Mouse (Mus musculus) common myeloid progenitor, adult 5-6 weeks (primary cell): ENCODE measurements at regions not wholly inside any gene's neighbourhood (a gene's known extent, or its start where the extent isn't known, plus 50 kb on each side); places are given as distances from the start of the nearest gene placed in this dataset.
"Not testable (repeated sequence)": the region's sequence is repeated elsewhere in the genome, so short reads cannot be mapped to it uniquely, and the experiment has no call there.

ENCODE experiments used
- ATAC-seq: replicated peaks from 2 replicates; pipeline ENCODE4 v1.8.0; 2016; ENCODE audit warnings: low read depth, mild to moderate bottlenecking, moderate TSS enrichment, inconsistent platforms; ENCODE audit not compliant: poor library complexity, severe bottlenecking

DNA sequence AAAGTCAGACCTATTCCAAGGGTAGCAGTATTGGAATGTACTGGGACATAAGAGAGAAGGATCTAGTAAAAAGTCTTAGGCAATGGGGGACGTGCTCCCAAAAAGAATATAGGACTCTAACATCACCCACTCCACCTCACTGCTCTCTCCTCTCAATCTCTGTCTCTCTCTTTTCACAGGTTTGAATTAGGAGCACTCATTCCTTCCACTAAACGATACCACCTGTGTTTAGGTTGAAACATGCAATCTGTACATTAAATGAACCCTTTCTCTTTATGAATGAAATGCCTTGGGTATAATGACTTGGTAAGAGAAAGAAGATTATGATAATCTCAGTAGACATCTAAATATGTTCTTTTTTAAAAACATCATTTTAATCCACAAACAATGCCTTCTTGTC is 129.4 kb downstream of the Zpld1 start:
- no peak for ATAC-seq

DNA sequence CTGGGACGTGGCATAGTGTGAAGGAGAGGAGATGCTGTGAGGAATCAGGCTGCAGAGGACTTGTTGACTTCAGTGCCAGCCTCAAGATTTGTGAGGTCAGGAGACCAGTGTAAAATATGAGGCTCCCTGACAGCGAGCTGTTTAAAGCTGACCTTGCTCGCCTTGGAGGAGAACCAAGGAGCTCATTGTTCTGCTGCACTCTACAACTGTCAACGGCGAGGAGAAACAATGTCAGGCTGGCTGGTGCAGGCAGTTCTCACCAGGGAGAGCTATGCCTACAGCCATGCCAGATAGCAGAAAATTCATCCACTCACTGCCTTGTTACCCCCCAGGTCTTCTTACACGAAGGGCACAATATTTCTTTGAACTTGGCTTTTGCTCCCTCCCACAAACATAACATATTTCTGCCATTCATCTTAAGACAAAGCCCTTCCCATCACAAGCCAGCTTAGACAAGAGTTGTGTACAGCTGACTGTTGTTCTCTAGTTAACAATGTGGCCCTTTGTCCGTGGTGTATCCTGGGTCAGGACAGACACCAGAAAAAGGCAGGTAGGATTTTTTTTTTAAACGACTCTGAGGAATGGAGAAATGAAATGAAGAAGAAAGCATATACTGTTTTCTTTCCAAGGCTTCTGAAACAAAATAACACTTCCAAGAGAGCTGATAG is 131.5 kb downstream of the Zpld1 start:
- no peak for ATAC-seq

DNA sequence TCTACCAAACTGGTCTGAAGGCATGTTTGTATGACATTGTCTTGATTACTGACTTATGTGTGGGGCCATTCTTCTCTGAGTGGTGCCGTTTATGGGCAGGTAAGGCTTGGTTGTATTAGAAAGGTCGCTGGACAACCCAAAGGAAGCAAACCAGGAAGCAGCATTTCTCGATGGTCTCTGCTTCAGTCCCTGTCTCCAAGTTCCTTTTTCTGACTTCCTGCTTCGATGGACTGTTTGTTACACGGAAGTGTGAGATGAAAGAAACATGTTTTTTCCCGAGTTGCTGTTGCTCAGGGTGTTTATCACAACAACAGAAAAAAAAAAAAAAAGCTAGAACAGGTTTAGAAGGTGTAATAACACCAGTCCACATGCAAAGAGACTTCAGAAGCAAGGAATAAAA is 134.9 kb downstream of the Zpld1 start:
- ATAC-seq: no peak

DNA sequence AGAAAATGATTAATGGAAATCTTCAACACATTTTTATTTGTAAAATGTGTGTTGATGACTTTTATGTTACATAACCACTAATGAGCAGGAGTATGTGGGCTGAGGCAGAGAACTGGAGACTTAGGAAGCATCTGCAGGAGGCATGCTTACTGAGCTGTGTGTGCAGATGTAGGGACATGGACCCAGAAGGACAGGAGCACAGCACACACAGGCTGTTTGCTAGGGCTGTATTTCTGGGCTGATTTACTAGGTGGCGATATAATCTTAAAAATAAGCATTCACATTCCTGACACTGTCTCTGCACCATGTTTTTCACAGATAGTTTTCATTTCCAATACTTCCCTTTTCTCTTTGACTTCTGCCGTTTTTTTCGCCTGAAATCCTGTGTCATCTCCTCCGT is 146.1 kb downstream of the Zpld1 start:
- ATAC-seq: peak; percentile 80

DNA sequence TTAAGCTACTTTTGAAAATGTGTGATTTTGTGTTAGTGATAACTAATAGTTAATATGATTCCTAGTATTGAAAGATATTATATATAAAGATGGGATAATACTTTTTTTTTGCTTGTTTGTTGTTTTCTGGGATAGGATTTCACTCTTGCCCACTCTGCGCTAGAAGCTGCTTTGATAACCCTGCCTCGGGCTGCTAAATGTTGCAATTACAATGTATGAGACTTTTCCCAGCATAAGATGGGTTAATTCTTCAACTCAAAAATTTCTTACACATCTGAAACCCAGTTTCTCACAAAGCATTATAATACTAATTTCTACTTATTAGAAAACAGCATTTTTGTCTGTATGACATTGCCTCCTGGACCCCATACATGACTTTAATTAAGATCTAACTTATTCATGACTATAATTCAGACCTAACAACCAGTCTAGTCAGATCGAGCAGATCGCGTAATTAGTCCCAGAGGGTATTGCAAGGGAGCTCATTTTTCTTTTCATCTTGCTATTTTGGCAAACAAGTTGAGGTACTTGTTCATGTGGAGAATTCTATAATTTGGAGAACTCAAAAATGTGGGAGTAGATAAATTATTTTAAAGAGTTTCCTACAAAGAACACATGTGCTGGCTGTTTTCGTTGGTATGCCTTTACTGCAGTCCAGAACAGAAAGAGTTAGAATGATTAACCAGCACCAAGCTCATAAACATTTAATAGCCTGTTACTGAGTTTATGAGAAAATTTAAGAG is 155.2 kb downstream of the Zpld1 start:
- no peak for ATAC-seq

DNA sequence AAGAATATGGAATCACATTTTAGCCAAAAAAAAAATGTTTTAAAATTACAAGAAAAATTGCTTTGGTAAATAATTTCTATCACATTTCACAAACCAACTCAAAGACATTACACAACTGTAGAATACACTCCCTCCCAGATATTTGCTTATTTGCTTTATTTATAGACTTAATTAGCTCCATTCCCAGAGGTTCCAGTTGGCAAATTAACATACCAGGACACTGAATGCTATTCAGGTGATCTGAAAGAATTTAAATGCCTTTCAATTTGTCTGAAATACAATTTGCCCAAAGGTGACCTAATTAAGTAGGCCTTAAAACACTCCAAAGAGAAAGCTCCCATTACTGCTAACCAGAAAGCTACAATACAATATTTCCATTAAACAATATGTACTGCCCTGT is 162.8 kb downstream of the Zpld1 start:
- no peak for ATAC-seq

DNA sequence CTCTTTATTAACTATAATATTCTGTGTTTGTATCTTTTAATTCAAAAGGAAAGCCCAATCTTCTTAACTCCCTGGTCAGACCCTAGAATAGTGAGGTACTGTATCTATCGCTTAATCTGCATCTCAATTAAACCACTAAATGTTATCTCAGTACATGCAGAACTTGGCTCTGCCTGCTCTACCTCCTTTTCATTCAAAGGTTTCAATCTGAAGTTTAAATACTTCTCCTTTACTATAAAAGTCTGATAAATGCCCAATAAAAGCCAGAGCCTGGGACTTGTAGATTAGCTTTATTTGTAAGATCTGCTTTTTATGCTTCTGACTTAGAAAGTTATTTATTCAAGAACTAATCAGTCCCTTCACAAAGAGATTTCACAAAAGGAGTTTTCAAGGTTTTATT is 200.1 kb downstream of the Zpld1 start:
- no peak for ATAC-seq

DNA sequence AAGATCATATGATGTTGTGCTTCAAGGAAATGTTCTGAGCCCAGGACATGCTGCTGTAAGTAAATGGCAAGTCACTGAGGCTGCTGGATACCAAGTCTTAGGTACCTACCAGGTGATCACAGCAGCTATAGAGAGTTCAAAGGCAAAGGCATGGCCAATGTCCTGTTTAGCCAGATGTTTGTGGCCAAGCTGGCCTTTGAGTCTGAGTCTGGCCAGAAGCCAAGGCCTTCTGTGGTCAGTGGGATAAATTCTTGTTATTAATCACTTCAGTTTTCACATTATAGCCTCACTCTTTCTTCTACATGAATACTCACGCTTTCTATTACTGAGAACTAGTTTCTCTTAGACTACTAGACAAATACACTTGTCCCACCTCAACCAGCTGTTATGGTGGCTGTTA is 210.3 kb downstream of the Zpld1 start:
- ATAC-seq: no peak

DNA sequence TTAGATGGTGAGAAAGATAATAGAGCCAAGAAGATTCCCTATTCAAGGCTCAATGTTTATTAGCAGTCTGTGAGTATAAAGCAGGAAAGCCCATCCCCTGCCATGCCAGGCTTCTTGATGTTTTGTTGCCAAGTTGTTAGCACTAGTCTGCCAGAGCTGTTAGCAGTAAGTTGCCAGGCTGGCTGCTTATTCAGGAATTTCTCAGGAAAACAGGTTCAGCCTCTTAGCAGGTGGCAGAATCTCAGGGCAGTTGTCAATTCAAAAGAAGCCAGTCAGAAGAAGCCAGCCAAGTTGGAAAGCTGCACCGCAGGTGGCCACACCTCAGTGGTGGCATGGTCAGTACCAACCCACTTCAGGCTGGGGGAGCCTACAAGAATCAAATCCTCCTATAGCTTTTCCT is 221.6 kb downstream of the Zpld1 start:
- ATAC-seq: no peak

DNA sequence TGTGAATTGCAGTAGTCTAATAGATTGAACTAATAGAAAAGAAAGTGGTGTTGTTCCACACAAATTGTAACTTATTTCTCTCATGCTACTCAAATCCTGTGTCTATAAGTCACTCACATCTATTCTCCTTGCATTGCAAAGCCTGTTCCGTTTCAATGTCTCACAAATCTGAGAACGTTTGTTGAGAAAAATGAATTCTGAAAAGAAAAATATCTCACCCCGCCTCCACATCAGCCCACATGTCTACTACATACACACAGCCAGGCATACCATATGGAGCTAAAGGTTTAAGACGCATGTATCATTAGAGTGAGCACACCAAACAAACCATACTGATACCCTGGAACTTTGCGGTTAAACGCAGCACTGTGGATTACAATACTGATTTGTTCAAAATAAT is 258.0 kb downstream of the Zpld1 start:
- ATAC-seq: no peak

DNA sequence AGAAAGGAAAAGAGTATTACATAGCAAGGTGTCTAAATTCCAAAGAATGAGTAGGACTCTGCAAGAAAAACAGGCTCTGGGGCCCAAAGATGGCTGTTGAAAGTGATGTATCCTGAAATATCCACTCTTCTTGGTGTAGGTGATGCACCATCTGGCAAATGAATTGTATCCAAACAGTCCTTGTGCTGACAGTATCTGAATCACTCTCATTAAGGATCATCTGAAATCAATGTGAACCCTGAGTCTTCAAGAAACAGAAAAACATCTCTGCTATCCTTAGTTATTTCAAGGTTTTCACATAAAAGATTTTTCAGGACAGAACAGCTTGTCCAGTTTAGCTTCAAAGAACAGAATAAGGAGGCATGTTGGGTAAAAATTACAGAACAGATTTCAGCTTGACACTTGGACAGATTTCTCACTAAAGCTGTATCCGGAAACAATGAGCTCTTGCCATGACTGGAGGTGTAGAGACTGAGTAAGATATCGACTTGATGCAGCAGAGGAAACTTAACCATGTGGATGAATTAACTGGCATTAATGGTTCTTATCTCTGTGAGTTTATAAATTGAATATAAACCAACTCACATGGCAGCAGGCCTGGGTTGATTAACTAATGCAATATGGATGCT is 296.0 kb downstream of the Zpld1 start:
- ATAC-seq: no peak

DNA sequence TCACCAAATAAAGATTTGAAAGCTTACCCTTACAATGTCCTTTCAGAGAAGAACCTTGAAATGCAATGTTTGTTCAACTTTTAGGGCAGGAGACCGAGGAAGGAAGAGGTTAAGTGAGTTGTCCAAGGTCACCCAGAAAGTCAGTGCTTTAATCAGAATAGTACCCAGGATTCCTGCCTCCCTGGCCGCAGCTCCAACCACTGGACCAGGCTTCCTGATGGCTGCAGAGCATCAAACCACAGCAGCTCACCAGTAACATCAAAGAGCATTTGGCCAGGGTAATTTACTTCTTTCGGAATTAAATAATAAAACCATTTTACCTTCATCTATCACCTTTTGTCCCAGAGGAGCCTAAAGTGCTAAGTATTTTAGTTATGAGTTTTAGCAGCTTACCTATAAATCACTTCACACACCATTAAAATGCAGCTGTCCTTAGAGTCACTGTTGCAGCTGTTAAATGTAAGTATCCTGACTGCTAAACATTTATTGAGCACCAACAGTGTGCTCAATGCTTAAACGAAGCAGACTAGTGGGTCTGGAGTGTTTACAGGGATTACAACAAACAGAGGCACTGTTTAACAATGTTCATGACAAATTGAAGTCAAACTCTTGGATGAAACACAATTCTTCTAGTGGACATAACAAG is 306.1 kb downstream of the Zpld1 start:
- ATAC-seq: no peak

DNA sequence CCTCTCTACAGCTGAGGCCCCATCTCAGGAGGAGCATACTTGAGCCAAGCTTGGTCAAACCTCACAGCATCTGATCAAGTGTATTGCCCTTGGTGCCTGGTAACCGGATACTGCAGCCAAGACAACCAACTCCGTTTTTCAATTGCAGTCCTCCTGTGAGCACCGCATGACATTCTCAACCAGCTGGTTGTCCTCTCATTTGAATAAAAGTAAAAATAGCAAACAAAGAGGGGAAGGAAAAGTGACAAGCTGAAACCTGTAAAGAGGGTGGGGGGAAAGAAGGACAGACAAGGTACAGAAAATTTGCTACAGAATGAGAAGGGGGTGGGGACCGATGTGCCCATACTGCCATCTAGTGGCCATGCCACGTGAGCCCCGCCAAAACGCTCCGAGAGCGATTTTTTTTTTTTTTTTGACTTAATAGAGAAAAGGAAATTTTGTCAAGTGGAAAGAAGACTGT is 314.0 kb downstream of the Zpld1 start:
- peak; percentile 89 for ATAC-seq

DNA sequence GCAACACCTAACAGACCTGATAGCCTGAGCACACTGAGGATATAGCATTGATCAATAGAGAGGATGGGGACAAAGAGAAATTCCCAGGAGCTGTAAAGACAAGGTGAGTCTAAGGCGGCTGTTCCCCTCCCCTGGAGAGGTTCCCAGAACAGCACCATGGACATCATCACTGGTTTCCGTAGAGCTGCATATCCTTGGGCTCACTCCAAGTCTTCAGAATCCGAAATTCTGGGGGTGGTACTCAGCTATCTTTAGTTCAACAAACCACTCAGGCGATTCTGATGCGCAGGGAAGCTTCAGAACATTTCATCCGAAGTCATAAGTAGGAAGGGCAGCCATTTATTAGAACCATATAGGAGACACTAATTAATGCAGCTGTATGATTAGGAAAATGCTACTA is 327.4 kb downstream of the Zpld1 start:
- no peak for ATAC-seq

DNA sequence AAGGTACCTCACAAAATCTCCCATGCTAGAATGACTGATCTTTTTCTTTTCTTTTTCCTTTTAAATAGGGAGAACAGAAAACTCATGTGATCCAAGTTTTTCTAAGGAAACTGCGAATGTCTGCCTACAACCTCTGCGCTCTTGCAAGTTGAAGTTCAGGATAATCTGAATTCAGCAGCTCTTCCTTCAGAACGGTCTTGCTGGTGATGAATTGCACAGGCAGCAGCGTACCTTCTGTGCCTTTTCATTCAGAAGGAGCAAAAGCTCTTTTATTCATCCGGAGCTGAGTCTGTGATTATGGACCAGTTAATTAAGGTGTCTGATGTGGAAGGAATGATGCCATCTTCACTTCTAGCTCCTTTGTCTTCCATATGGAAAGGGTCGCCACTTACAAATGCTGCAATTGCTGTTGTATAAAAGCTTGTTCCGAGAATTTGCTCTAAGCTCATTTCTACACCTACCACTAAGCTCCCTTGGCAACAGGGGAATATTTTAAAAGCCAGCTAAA is 353.9 kb downstream of the Zpld1 start:
- ATAC-seq: no peak

DNA sequence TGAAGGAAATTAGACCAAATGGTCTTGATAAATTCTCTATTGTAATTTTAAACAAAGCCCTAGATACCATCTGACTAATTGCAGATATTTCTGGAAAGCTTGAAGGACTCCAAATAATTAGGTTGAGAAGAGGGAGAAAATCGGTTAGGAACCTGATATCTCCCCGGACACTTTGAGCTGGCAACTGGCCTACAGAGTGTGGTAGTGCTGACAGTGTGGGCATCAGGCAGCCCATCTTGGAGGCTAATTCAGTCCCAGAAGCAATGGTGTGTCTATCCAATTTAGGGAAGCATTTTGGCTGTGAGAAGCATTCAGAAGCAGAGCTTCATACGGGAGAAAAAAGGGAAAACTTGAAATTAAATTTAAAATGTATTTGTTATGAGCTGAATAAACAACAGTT is 369.5 kb downstream of the Zpld1 start:
- no peak for ATAC-seq

DNA sequence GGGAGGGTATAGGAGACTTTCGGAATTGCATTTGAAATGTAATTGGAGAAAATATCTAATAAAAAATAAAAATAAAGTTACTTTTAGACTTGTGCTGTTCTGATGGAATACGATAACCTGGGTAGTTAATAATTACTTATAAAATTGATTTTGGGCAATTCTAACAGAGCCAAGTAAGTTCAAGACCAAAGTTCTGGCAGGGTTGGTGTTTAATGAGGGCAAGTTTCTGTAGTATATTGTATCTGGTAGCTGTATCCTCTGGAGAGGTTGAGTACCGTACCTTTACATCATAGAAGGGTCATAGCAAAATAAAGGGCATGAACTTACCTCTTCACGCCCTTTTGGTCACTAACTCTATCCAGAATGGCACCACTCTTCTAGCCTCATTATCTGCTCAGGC is 394.9 kb downstream of the Zpld1 start:
- ATAC-seq: no peak

DNA sequence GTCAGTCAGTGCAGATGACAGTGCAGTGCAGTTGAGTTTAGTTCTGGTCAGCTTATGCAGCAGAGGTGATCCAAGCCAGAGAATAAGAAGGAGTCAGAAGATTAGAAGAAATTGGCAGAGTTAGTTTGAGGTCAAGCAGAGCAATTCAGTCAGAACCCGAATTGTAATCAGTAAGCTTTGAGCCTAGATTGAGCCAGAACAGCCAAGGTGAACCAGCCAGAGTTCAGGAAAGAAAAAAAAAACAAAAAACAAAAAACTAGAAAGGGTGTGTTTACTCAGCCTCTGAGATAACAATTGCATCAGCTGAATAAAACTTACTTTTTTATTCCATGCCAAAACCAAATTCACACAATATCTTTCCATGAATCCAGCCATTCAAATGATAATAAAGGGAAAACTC is 396.3 kb downstream of the Zpld1 start:
- ATAC-seq: no peak

DNA sequence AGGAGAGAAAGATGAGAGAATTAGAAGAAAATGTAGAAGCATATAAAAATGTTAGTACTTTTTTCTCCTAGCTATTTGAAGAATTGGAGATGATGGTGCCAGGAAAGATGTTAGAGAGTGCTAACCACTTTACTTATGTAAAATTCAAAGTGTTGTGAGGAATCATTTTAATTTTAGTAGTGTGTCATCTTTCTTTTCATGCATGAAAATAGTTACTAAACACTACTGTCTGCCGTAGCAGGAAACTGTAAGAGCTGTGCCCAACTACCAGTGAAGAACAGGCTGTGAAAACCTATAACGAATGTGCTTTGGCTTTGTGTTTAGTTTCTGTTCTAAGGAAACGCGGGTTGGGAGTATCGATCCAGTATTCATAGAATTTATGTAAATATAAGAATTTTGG is 403.1 kb downstream of the Zpld1 start:
- no peak for ATAC-seq

DNA sequence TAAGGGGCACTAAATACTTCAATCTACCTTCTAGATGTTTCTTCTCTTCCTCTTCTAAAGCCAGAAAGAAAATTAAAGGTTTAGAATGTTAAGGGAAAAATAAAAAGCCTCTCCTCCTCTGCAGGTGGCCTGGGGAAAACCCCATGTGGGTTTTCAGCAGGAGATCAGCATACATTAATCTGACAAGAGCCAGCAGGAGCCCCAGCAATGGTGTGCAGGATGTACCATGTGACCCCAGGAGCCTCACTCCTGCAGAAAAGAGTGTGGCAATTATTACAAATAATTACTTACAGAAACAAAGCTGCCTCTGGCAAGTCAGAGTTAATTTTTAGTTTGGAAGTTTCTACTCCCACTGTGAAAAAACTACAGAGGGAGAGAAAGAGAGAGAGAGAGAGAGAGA is 440.4 kb downstream of the Zpld1 start:
- no peak for ATAC-seq

DNA sequence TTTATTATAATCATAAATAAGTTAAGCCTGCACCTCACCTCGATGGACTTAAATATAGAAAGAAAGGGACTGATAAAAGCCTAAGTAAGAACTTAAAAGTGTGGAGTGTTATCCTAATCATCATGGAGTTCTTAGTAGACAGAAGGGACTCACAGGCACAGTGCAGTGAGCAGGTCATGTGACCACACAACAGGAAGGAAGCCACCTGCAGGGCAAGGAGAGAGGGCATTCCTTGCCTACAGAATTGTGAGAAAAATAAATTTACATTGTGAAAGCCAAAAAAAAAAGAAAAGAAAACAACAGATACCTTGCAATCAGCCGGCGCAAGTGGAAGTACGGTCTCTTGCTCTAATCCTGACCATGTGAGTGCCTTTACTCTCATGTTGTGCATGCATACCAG is 454.8 kb downstream of the Zpld1 start:
- ATAC-seq: not testable (repeated sequence)
